Mouse (Mus musculus): ENCODE data around the gene Agrp. TPM values are rescaled to one million over a fixed set of nuclear protein-coding genes. Genes with fewer than 3 reads are reported as not detected.

Agrp gene
- not detected in 2 replicates for polyA plus RNA-seq (2012; ENCODE audit: low replicate concordance)

GRCm38 (mm10) chr8:105636963-105637510 lies at the start of gene Agrp:
Agrp (minus strand) TSS chr8:105637393.

DNA sequence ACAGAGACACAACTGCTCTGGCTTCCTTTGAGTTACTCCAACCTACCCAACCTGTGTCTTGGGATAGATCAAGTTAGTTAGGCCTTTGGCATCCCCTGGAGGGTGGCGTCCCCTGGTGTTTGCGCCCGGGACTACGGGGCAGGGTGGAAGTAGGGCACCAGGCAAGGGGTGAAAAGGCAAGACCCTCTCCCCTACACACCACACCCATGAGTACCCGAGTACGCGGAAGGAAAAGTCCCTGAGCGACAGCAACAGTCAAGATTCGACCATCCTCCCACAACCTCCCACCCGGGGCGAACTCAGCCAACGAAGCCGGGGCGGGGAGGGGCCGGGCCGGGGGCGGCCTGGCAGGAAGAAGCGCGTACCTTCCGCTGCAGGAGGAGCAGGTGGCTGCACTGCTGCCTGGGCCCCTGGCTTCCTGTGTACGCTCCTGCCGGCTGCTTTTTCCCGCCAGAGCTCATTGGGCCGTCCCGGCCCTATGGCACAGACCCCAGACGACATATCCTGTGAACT lies 48.7 kb upstream of the Agrp start, which contains the start of gene Carmil2:
Carmil2 (plus strand) TSS at position 479 of the 513 bp plus-strand sequence.

DNA sequence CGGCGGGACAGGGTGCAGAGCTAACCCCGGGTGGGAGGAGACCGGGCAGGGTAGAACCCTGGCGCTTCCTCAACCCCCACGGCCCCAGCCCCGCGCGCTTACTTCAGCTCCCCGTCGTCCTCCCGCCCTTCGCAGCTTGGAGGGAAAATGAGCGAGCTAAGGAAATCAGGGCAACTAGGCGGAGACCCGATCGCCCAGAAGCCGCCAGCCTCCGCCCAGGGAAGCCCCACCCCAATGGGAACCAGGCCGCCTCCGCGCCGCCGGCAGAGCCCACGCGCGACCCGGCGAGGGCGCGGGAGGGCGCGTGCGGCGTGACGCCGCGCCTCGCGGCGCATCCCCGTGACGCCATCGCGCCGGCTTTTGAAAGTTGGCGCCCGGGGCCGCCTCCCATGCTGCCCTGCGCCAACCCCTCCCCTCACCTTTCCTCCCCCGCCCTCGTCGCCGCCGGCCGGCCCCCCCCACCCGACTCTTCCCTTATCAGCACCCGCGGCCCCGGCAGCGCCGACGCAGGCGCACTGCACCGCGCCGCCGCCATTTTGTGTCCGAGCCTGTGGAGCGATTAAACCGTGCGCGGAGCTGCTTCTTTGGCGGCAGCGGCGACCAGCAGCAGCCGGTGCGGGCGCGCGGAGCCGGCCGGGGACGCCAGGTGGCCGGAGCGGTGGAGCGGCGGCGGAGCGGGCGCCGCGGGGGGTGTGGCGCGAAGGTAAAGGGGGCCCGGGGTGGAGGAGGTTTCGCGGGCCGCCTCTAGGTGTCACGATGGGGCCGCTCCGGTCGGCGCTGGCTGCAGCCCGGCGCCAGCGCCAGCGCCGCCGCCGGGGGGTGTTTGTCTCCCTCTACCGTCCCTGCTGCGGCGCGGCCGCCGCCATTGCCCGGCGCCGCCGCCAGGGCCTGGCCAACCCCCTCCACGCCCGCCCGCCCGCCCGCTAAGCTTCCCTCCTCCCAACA lies 903 bp downstream of the Agrp start, which contains the start of gene Ctcf:
Ctcf (plus strand) TSS at position 551 of the 945 bp plus-strand sequence.

GRCm38 (mm10) chr8:105604804-105605381 lies 32.3 kb downstream of the Agrp start, which contains the start of gene Ripor1:
Ripor1 (plus strand) TSS chr8:105605255.

GRCm38 (mm10) chr8:105565952-105566702 lies 71.1 kb downstream of the Agrp start, which contains the start of gene Atp6v0d1:
Atp6v0d1 (minus strand) TSS chr8:105566047.

DNA sequence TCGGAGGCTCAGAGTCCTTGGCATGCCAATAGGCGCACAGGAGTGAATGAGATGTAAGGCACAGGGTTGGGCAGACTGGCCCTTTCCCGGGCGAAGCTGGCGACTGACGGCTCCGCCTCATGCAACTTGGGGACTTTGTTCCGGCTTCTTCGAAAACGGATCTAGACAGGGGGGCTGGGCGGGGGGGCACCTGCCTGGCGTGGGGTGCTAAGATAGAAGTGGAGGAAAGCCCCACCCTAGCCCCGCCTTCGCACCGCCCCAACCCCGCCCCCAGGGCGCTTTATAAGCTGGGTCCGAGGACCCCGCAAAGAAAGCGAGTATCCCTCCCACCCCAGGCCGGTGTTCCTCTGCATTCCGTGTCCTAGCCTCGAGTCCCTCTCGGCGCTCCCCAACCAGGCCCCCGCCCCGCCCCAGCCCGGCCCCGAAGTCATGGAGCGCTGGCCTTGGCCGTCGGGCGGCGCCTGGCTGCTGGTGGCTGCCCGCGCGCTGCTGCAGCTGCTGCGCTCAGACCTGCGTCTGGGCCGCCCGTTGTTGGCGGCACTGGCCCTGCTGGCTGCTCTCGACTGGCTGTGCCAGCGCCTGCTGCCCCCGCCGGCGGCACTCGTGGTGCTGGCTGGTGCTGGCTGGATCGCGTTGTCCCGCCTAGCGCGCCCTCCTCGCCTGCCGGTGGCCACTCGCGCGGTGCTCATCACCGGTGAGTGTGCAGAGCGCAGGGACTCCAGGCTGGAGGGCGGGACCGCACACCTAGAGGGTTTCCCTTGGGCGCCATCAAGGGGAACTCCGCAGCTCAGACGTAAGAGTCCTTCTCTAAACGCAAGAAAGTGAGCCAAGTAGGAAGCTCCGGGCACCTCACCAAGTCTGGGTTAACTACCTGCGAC lies 118.5 kb downstream of the Agrp start, which contains the start of gene Hsd11b2:
Hsd11b2 (plus strand) TSS at position 320 of the 878 bp plus-strand sequence.

Other genes starting within 250 kb of the Agrp start
- 0.04 TPM in 1 of 2 replicates, not detected in the other for gene Kctd19, start 223.9 kb downstream of the Agrp start, polyA plus RNA-seq (2012; ENCODE audit: low replicate concordance)
- gene Lrrc36, start 223.8 kb downstream of the Agrp start, polyA plus RNA-seq (2012; ENCODE audit: low replicate concordance), result 0.11 TPM in 1 of 2 replicates, not detected in the other
- 11.8 and 41.7 TPM in 2 replicates for gene Tppp3, start 165.9 kb downstream of the Agrp start, polyA plus RNA-seq (2012; ENCODE audit: low replicate concordance)
- gene Zdhhc1, start 140.5 kb downstream of the Agrp start, polyA plus RNA-seq (2012; ENCODE audit: low replicate concordance), result 8.8 and 14.2 TPM in 2 replicates
- gene Hsd11b2, start 118.6 kb downstream of the Agrp start, polyA plus RNA-seq (2012; ENCODE audit: low replicate concordance), result 0.06 TPM in 1 of 2 replicates, not detected in the other
- 16.6 and 36.8 TPM in 2 replicates for gene Atp6v0d1, start 71.3 kb downstream of the Agrp start, polyA plus RNA-seq (2012; ENCODE audit: low replicate concordance)
- 13.2 and 17.0 TPM in 2 replicates for gene Ripor1, start 32.1 kb downstream of the Agrp start, polyA plus RNA-seq (2012; ENCODE audit: low replicate concordance)
- gene Ctcf, start 825 bp downstream of the Agrp start, polyA plus RNA-seq (2012; ENCODE audit: low replicate concordance), result 167 and 352 TPM in 2 replicates
- 183 and 580 TPM in 2 replicates for gene Carmil2, start 48.9 kb upstream of the Agrp start, polyA plus RNA-seq (2012; ENCODE audit: low replicate concordance)
- 23.1 and 61.2 TPM in 2 replicates for gene Acd, start 63.7 kb upstream of the Agrp start, polyA plus RNA-seq (2012; ENCODE audit: low replicate concordance)
- gene Pard6a, start 63.8 kb upstream of the Agrp start, polyA plus RNA-seq (2012; ENCODE audit: low replicate concordance), result 5.1 and 6.2 TPM in 2 replicates
- not detected in 2 replicates for gene 4933405L10Rik, start 70.3 kb upstream of the Agrp start, polyA plus RNA-seq (2012; ENCODE audit: low replicate concordance)
- 8.9 and 12.2 TPM in 2 replicates for gene Enkd1, start 70.8 kb upstream of the Agrp start, polyA plus RNA-seq (2012; ENCODE audit: low replicate concordance)
- 3.2 and 6.1 TPM in 2 replicates for gene Gfod2, start 121.3 kb upstream of the Agrp start, polyA plus RNA-seq (2012; ENCODE audit: low replicate concordance)
- gene Ranbp10, start 190.0 kb upstream of the Agrp start, polyA plus RNA-seq (2012; ENCODE audit: low replicate concordance), result 19.8 and 48.7 TPM in 2 replicates
- gene Tsnaxip1, start 190.3 kb upstream of the Agrp start, polyA plus RNA-seq (2012; ENCODE audit: low replicate concordance), result 0.07 TPM in 1 of 2 replicates, not detected in the other
- gene Cenpt, start 215.9 kb upstream of the Agrp start, polyA plus RNA-seq (2012; ENCODE audit: low replicate concordance), result 9.2 and 12.3 TPM in 2 replicates
- gene Thap11, start 217.7 kb upstream of the Agrp start, polyA plus RNA-seq (2012; ENCODE audit: low replicate concordance), result 19.0 and 24.1 TPM in 2 replicates
- 38.8 and 39.6 TPM in 2 replicates for gene Nutf2, start 223.2 kb upstream of the Agrp start, polyA plus RNA-seq (2012; ENCODE audit: low replicate concordance)
- gene Edc4, start 243.5 kb upstream of the Agrp start, polyA plus RNA-seq (2012; ENCODE audit: low replicate concordance), result 23.1 and 27.6 TPM in 2 replicates

All from hematopoietic multipotent progenitor cell, adult 10-12 weeks (in vitro differentiated cells).